Mouse (Mus musculus) kidney, adult 2 months (tissue): ENCODE results near the gene St3gal3.

Source experiments
- CTCF ChIP-seq: fragments of 200-500 bp; conservative IDR thresholded peaks from 2 replicates; pipeline ENCODE4 v1.5.1; 2011; ENCODE audit warnings: low read depth, mild to moderate bottlenecking, control low read depth, low read length, moderate library complexity, mixed read lengths; ENCODE audit not compliant: insufficient read depth, insufficient read length
- POLR2A ChIP-seq: fragments of 200-500 bp; IDR thresholded peaks from one replicate; pipeline ENCODE4 v1.6.1; 2011; ENCODE audit warnings: low read depth, low read length, control low read depth

DNA sequence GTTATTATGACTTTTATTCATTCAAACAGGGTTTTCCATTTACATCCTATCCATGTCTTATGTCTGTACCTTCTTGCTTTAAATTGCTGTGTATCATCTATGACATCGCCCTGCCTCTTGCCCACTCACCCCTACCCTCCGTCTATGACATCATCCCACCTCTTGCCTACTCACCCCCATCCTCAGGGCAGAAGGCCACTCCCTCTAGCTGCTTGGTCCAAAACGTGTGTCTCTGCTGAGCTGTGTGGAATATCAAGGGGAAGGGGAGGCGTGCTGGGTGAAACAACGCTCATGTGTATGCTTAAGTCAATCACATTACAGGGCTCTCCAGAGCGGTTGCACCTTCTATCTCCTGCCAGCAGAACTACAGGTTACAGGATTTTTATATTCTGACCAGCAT, 38.6 kb downstream of the St3gal3 start:
- no peak for TF ChIP-seq POLR2A
- TF ChIP-seq CTCF = no peak
